Mouse (Mus musculus): Measurements from ENCODE around the gene Alg6. TPM values are rescaled to one million over a fixed set of nuclear protein-coding genes. Genes with fewer than 3 reads are reported as not detected.

Gene Alg6
- polyA plus RNA-seq, 1 experiment from 2014 or later = 21.6 TPM

DNA sequence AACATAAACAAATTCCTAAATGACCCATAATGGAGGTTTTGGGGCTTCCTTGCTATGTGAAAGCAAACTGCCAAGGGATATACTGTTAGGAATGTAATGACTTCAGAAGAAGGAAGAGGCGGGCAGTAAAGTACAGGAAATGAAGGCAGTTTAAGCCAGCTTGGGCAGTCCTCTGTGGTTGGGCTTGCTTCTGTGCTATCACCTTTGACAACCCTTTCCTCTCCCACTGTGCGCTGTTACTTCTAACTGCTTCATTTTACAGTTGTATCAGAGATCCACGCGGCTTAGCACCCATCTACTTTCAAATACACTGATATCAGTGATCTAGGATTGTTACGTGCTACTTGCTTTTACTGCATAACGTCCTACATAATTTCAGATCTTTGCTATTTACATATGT is 76.9 kb downstream of the Alg6 start:
- no peaks in the 10 kb centered on the region for H3K36me3 ChIP-seq (ENCODE audit: control insufficient read depth, insufficient read depth, low read length)
- H3K4me3 ChIP-seq (ENCODE audit: low read depth, low read length) = no peak overlapping the region
- no peaks in the 10 kb centered on the region for H3K4me1 ChIP-seq (ENCODE audit: control insufficient read depth, insufficient read depth, low read length)
- no peak overlapping the region for H3K9ac ChIP-seq (ENCODE audit: low read length)
- ATAC-seq (ENCODE audit: insufficient number of reproducible peaks, low FRiP score, low TSS enrichment, low read depth) (no peak), DNase-seq (ENCODE audit: low spot score) (no peak)
- WGBS = 81% methylated on average over 6 of the region's 6 CpGs
- H3K4me2 ChIP-seq (ENCODE audit: low read depth, severe bottlenecking) = no peak overlapping the region
- no peaks in the 10 kb centered on the region for H3K9me3 ChIP-seq (ENCODE audit: control insufficient read depth, low read length)
- H3K27me3 ChIP-seq (ENCODE audit: control insufficient read depth, insufficient read depth, low read length) = no peaks in the 10 kb centered on the region
- no peak overlapping the region for H3K27ac ChIP-seq (replicated peaks; ENCODE audit: low read depth, low read length)

Other genes starting within 250 kb of the Alg6 start
- gene Foxd3, start 59.4 kb upstream of the Alg6 start, polyA plus RNA-seq (2014; fragmentation: Nextera tagmentation; extraction: Ambion mirVana) = 0.21 and 0.44 TPM in 2 replicates
- 24.8 and 33.0 TPM in 2 replicates for gene Efcab7, start 113.5 kb downstream of the Alg6 start, polyA plus RNA-seq (2014; fragmentation: Nextera tagmentation; extraction: Ambion mirVana)
- gene Pgm1, start 213.8 kb downstream of the Alg6 start, polyA plus RNA-seq (2014; fragmentation: Nextera tagmentation; extraction: Ambion mirVana) = 47.0 and 51.8 TPM in 2 replicates
- 49.5 and 53.4 TPM in 2 replicates for gene Itgb3bp, start 214.1 kb downstream of the Alg6 start, polyA plus RNA-seq (2014; fragmentation: Nextera tagmentation; extraction: Ambion mirVana)

All from limb, embryonic 11.5 days (tissue).